Mouse (Mus musculus) right cerebral cortex, postnatal 14 days (tissue): ENCODE measurements around the gene Prr15l.

Experiments
- DNase-seq: peaks from one replicate; pipeline ENCODE4 v3.0.0; 2022

Gene Prr15l

GRCm38 (mm10) chr11:96978401-96979246 lies 50.7 kb downstream of the Prr15l start:
- DNase-seq = no peak

- no peak for DNase-seq
Observed at GRCm38 (mm10) chr11:96979329-96979728, 51.4 kb downstream of the Prr15l start.

DNA sequence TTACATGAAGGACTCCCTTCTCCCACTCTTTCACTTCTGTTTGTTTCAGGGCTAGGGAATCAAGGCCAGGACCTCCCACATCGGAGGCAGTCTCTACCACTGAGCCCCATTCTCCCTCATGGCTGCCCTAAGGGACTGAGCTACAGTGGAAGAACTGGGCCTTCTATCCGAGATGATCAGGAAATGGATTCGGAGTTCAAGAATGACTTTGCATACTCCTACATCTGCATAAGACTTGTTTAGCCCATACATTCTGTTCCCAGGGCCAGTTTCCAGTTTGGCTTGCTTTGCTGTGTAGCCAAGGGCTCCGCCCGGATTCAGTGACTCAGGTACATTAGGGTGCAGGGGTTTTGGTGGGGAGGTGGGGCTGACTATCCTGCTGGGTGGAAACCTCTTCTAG lies 52.1 kb downstream of the Prr15l start:
- DNase-seq = no peak

GRCm38 (mm10) chr11:96981461-96981860 lies 53.6 kb downstream of the Prr15l start:
- no peak for DNase-seq

GRCm38 (mm10) chr11:96982355-96982754 lies 54.5 kb downstream of the Prr15l start:
- peak; percentile 81 for DNase-seq

- DNase-seq = no peak
Observed at GRCm38 (mm10) chr11:96982859-96983258, 55.0 kb downstream of the Prr15l start, which contains the start of gene Sp2. TSS of gene Sp2 (minus strand) at chr11:96982959.

GRCm38 (mm10) chr11:96984903-96985302 lies 57.0 kb downstream of the Prr15l start:
- DNase-seq = no peak

DNA sequence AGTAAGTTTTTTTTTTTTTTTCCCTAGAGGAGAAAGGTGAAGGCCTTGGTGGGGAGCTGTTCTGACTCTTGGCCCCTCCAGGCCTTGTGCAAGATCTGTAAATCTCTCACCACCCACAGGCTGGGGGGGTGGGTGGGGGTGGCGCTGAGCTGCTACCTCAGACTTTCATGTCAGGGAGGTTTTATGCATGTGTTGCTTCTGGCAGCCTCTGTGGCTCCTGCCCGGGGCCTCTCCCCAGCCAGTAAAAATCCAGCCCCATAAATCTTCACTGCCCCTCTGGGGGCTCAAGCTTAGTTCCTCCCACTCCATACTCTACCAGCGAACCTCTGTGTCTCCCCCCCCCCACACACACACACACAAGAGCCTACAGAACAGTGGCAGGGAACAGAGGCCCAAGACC lies 58.6 kb downstream of the Prr15l start:
- no peak for DNase-seq
